Mouse (Mus musculus): ENCODE measurements around the gene Cd160.

Cd160 gene

GRCm38 (mm10) chr3:96828308-96828864, 765 bp downstream of the Cd160 start:
- DNase-seq (ENCODE audit: low read depth) = no peak

- DNase-seq (ENCODE audit: low read depth) = no peak
These were observed 3.9 kb downstream of the Cd160 start for GRCm38 (mm10) chr3:96825261-96825660.

- no peak for DNase-seq (ENCODE audit: low read depth)
These were observed 4.5 kb downstream of the Cd160 start for GRCm38 (mm10) chr3:96824614-96825013.

- DNase-seq (ENCODE audit: low read depth) = no peak
These were observed 5.5 kb downstream of the Cd160 start for GRCm38 (mm10) chr3:96823701-96824100.

- no peak for DNase-seq (ENCODE audit: low read depth)
These were observed 7.6 kb downstream of the Cd160 start for GRCm38 (mm10) chr3:96821581-96821980.

- no peak for DNase-seq (ENCODE audit: low read depth)
These were observed 8.8 kb downstream of the Cd160 start for GRCm38 (mm10) chr3:96820116-96820915.

- DNase-seq (ENCODE audit: low read depth) = no peak
These were observed 14.8 kb downstream of the Cd160 start for GRCm38 (mm10) chr3:96814342-96814741.

GRCm38 (mm10) chr3:96813591-96814244, 15.4 kb downstream of the Cd160 start:
- DNase-seq (ENCODE audit: low read depth) = no peak

- DNase-seq (ENCODE audit: low read depth) = no peak
These were observed 16.0 kb downstream of the Cd160 start for GRCm38 (mm10) chr3:96813106-96813505.

GRCm38 (mm10) chr3:96812395-96813091, 16.6 kb downstream of the Cd160 start:
- DNase-seq (ENCODE audit: low read depth) = no peak

- DNase-seq (ENCODE audit: low read depth) = no peak
These were observed 17.9 kb downstream of the Cd160 start for GRCm38 (mm10) chr3:96811232-96811631.

- DNase-seq (ENCODE audit: low read depth) = no peak
These were observed 20.5 kb downstream of the Cd160 start for GRCm38 (mm10) chr3:96808651-96809050.

GRCm38 (mm10) chr3:96808136-96808535, 21.0 kb downstream of the Cd160 start:
- DNase-seq (ENCODE audit: low read depth) = no peak

- DNase-seq (ENCODE audit: low read depth) = no peak
These were observed 26.9 kb downstream of the Cd160 start for GRCm38 (mm10) chr3:96802214-96802613.

GRCm38 (mm10) chr3:96800254-96800653, 28.9 kb downstream of the Cd160 start:
- no peak for DNase-seq (ENCODE audit: low read depth)

GRCm38 (mm10) chr3:96788506-96788905, 40.6 kb downstream of the Cd160 start:
- DNase-seq (ENCODE audit: low read depth) = no peak

GRCm38 (mm10) chr3:96787784-96788183, 41.4 kb downstream of the Cd160 start:
- DNase-seq (ENCODE audit: low read depth) = no peak

GRCm38 (mm10) chr3:96782236-96782635, 46.9 kb downstream of the Cd160 start:
- DNase-seq (ENCODE audit: low read depth) = no peak

GRCm38 (mm10) chr3:96777120-96777519, 52.0 kb downstream of the Cd160 start:
- no peak for DNase-seq (ENCODE audit: low read depth)

GRCm38 (mm10) chr3:96772949-96773348, 56.2 kb downstream of the Cd160 start:
- DNase-seq (ENCODE audit: low read depth) = no peak

- no peak for DNase-seq (ENCODE audit: low read depth)
These were observed 59.2 kb downstream of the Cd160 start for GRCm38 (mm10) chr3:96769971-96770370.

- DNase-seq (ENCODE audit: low read depth) = no peak
These were observed 64.6 kb downstream of the Cd160 start for GRCm38 (mm10) chr3:96764528-96764927.

- peak; percentile 42 for DNase-seq (ENCODE audit: low read depth)
These were observed 69.5 kb downstream of the Cd160 start for GRCm38 (mm10) chr3:96759695-96760094.
